Mouse (Mus musculus) layer of hippocampus, postnatal 14 days (tissue): Measurements from ENCODE around the gene Ace. TPM values are rescaled to one million over a fixed set of nuclear protein-coding genes. Genes with fewer than 3 reads are reported as not detected.
A peak's percentile ranks its signal among the peaks of the same experiment; 100 is the strongest.
"Not testable (repeated sequence)": the region's sequence is repeated elsewhere in the genome, so short reads cannot be mapped to it uniquely, and the experiment has no call there.

Experiments used
- DNase-seq, 2 experiments: peaks; one replicate each; pipeline ENCODE4 v3.0.0; 2021 to 2022; ENCODE audit warnings: low spot score in 2 of 2, mixed read lengths in 1 of 2
- total RNA-seq, 2 experiments: library from RNA; stranded (reverse); gene quantifications; 2 replicates each; pipeline ENCODE4 v1.2.3; 2021

Gene Ace
- total RNA-seq, 2 experiments from 2014 or later = 8.4 to 16.4 TPM

- DNase-seq = no peak
Measured at GRCm38 (mm10) chr11:105987446-105987845, 19.7 kb downstream of the Ace start.

- no peak for DNase-seq
Measured at GRCm38 (mm10) chr11:105989446-105989845, 21.7 kb downstream of the Ace start.

- DNase-seq = no peak
Measured at GRCm38 (mm10) chr11:105990231-105990630, 22.5 kb downstream of the Ace start.

- DNase-seq = no peak
Measured at GRCm38 (mm10) chr11:105994375-105994774, 26.6 kb downstream of the Ace start, which contains the start of gene Ace3. TSS of gene Ace3 (plus strand) at chr11:105994675.

- DNase-seq = no peak
Measured at GRCm38 (mm10) chr11:106000062-106000461, 32.3 kb downstream of the Ace start.

- DNase-seq = peak in 1 of 2 experiments; percentile 40
Measured at GRCm38 (mm10) chr11:106001718-106002117, 34.0 kb downstream of the Ace start.

- DNase-seq = no peak
Measured at GRCm38 (mm10) chr11:106004576-106004975, 36.8 kb downstream of the Ace start.

GRCm38 (mm10) chr11:106005970-106006369, 38.2 kb downstream of the Ace start:
- no peak for DNase-seq

- no peak for DNase-seq
Measured at GRCm38 (mm10) chr11:106007821-106008220, 40.1 kb downstream of the Ace start, which contains the start of gene Kcnh6. TSS of gene Kcnh6 (plus strand) at chr11:106008124.

- no peak for DNase-seq
Measured at GRCm38 (mm10) chr11:106012711-106013110, 45.0 kb downstream of the Ace start.

- peak; percentile 49 to 51 for DNase-seq
Measured at GRCm38 (mm10) chr11:106013556-106014225, 45.9 kb downstream of the Ace start.

- DNase-seq = no peak
Measured at GRCm38 (mm10) chr11:106016440-106016839, 48.7 kb downstream of the Ace start.

- DNase-seq = peak; percentile 26 to 40
Measured at GRCm38 (mm10) chr11:106020051-106020763, 52.5 kb downstream of the Ace start.

GRCm38 (mm10) chr11:106025774-106026173, 58.0 kb downstream of the Ace start:
- DNase-seq = no peak

GRCm38 (mm10) chr11:106026465-106027151, 58.9 kb downstream of the Ace start:
- DNase-seq = peak; percentile 42 to 65

- DNase-seq = no peak
Measured at GRCm38 (mm10) chr11:106027607-106028006, 59.9 kb downstream of the Ace start.

GRCm38 (mm10) chr11:106032074-106032473, 64.3 kb downstream of the Ace start:
- not testable (repeated sequence) for DNase-seq

- peak in 1 of 2 experiments; percentile 44 for DNase-seq
Measured at GRCm38 (mm10) chr11:106033491-106033919, 65.8 kb downstream of the Ace start.

GRCm38 (mm10) chr11:106034986-106035385, 67.2 kb downstream of the Ace start:
- no peak for DNase-seq

GRCm38 (mm10) chr11:106036548-106037417, 69.0 kb downstream of the Ace start, which contains the start of gene Dcaf7:
TSS of gene Dcaf7 (plus strand) at chr11:106036872.
- peak; percentile 100 for DNase-seq

GRCm38 (mm10) chr11:106037418-106037751, 69.6 kb downstream of the Ace start:
- peak; percentile 74 to 86 for DNase-seq
